Mouse (Mus musculus): ENCODE results near the gene Ccdc114.
"Not testable (repeated sequence)": the region's sequence is repeated elsewhere in the genome, so short reads cannot be mapped to it uniquely, and the experiment has no call there.

The Ccdc114 gene

GRCm38 (mm10) chr7:45923762-45924428 lies at the start of gene Ccdc114:
Gene Ccdc114 (plus strand): TSS chr7:45924072.
- no peak for DNase-seq (ENCODE audit: extremely low read depth, low read depth, low spot score)

DNA sequence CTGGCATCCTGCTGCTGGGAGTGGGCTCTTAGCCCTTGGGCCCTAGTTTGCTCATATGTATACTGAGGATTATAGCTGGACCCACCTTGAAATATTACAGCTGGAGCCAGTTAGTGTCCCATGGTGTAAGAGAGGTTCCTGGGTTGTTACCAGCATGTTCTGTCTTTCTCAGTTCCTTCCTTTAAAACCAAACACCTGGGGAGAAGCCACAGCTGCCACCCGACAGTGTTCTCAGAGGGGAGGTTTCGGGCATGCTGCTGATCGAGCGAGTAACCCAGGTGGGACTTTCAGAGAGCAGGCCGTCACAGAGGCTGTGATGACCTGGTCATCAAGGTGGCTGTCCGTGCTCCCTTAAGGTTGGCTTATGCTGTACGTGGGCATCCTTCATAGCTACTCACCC lies 47.0 kb upstream of the Ccdc114 start:
- DNase-seq (ENCODE audit: extremely low read depth, low read depth, low spot score): no peak

- DNase-seq (ENCODE audit: extremely low read depth, low read depth, low spot score): not testable (repeated sequence)
These were observed 45.6 kb upstream of the Ccdc114 start, which contains the start of gene Grin2d for GRCm38 (mm10) chr7:45878278-45878677. Gene Grin2d (minus strand): TSS chr7:45878378.

- no peak for DNase-seq (ENCODE audit: extremely low read depth, low read depth, low spot score)
These were observed 43.3 kb upstream of the Ccdc114 start for GRCm38 (mm10) chr7:45880531-45880930.

- no peak for DNase-seq (ENCODE audit: extremely low read depth, low read depth, low spot score)
These were observed 42.9 kb upstream of the Ccdc114 start for GRCm38 (mm10) chr7:45881011-45881410.

DNA sequence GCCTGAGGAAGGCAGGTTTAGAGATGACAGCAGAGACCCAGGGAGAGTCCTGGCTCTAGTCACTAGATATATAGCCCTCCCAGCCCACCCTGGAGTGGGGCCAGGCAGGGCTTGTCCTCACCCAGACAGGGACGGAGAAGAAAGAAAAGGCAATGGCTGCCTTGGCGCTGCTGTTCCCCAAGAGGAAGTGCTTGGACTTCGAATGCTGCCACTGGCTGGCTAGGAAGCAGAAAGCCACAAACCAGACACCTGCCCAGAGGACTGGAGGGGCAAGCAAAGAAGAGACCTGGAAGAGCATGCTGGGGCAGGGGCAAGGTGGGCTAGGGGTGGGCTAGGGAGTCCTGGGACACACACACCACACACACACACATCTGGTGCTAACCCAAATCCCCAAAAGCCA lies 36.6 kb upstream of the Ccdc114 start:
- DNase-seq (ENCODE audit: extremely low read depth, low read depth, low spot score): no peak

DNA sequence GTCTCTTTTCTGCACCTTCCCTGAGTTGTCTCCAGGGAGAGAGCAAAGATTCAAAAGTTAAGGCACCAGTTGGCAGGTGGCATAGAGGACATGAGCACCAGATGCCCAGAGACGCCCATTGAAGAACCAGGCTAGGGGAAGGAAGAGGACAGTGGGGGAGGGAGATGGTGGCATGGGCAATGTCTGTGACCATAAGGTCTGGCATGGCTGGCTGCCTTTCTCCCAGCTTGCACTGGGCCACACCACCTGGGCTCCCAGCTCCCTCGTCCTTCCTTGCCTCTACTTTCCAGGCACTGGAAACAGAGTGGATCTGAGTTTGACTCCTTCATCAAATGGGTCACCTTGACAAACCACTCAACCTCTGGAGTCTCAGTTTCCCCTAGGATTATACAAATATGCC lies 31.2 kb upstream of the Ccdc114 start:
- no peak for DNase-seq (ENCODE audit: extremely low read depth, low read depth, low spot score)

DNA sequence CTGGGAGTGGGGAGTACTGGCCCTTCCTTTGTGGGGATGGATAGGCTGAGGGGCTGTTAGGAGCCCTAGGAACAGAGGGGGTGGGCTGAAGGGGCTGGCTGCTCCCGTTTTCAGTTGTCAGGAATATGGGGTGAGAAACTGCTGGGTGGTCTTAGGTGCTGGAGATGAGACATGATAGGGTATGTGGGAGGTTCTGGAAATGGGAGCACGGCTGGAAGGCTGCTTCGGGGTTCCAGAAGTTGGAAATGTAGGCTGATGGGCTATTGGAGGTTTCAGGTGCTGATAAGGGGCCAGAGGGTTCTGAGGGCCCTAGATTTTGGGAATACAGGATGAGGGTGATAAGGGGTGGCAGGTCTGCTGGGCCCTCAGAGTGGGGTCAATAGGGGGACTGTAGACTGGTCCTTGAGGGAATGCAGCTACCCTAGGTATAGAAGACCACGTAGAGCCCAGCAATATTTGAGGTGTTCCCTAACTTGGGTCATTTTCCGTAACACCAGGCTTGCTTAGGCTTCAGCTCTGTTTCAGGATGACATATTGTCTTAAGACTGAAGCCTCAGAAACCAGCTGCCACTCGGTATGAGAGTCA lies 27.8 kb upstream of the Ccdc114 start:
- no peak for DNase-seq (ENCODE audit: extremely low read depth, low read depth, low spot score)

GRCm38 (mm10) chr7:45896517-45897257 lies 27.2 kb upstream of the Ccdc114 start, which contains the start of the genes Syngr4 and Tmem143:
Gene Syngr4 (minus strand): TSS chr7:45896714.
Gene Tmem143 (plus strand): TSS chr7:45896941.
- peak; percentile 80 for DNase-seq (ENCODE audit: extremely low read depth, low read depth, low spot score)

DNA sequence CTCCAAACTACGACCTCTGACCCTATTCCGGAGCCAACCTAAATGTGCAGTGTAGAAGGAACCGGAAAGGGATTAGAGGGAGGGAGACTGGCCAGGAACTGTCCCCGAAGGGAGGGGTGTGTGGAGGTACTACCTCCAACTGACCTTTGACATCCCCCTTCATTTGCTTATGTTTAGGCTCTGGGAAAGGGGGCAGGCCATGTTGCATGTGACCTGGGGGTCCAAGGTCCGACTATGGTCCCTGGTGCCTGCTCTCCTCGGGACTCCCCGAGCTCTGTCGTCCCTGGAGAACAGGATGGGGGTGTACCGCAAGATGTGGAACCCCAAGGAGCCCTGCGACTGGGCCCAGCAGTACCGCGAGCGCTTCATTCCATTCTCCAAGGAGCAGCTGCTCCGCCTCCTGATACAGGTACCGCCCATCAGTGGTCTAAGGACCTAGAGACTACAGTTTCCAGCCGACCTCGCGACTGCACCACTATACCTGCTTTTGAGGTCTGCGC lies 26.6 kb upstream of the Ccdc114 start:
- no peak for DNase-seq (ENCODE audit: extremely low read depth, low read depth, low spot score)

GRCm38 (mm10) chr7:45898125-45898524 lies 25.7 kb upstream of the Ccdc114 start:
- not testable (repeated sequence) for DNase-seq (ENCODE audit: extremely low read depth, low read depth, low spot score)

GRCm38 (mm10) chr7:45901562-45901961 lies 22.3 kb upstream of the Ccdc114 start:
- no peak for DNase-seq (ENCODE audit: extremely low read depth, low read depth, low spot score)

- no peak for DNase-seq (ENCODE audit: extremely low read depth, low read depth, low spot score)
These were observed 21.3 kb upstream of the Ccdc114 start for GRCm38 (mm10) chr7:45902481-45903002.

DNA sequence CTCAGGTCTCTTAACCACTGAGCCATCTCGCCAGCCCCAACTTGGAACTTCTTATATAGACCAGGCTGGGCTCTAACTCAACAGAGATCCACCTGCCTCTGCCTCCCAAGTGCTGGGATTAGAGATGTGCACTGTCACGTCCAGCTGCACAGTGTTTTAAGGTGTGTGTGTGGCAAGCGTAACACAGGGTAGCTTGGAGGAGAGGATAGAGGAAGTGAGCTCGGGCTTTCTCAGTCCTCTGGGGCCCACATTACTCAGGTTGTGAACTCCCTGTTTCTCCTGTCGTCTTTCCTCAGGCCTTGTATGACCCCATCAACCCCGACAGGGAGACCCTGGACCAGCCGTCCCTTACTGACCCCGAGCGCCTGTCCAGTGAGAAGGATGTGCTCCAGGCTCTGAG lies 17.2 kb upstream of the Ccdc114 start:
- no peak for DNase-seq (ENCODE audit: extremely low read depth, low read depth, low spot score)

- DNase-seq (ENCODE audit: extremely low read depth, low read depth, low spot score): no peak
These were observed 15.5 kb upstream of the Ccdc114 start for GRCm38 (mm10) chr7:45908384-45908783.

DNA sequence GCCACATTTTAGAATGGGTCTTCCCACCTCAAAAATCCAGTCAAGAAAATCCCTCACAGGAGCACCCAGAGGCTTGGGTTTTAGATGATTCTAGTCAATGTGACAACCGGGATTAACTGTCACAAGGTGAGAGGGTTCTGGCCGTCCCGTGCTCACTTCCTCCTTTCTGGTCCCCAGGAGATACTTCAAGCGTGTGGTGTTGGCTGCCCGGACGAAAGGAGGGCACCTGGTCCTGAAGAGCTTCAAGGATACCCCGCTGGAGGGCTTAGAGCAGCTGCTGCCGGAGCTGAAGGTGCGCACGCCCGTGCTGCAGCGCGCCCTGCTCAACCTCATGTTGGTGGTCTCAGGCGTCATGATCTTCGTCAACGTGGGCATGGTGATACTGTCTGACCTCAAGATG lies 14.7 kb upstream of the Ccdc114 start:
- no peak for DNase-seq (ENCODE audit: extremely low read depth, low read depth, low spot score)

GRCm38 (mm10) chr7:45914067-45914466 lies 9.8 kb upstream of the Ccdc114 start:
- no peak for DNase-seq (ENCODE audit: extremely low read depth, low read depth, low spot score)

- no peak for DNase-seq (ENCODE audit: extremely low read depth, low read depth, low spot score)
These were observed 8.9 kb upstream of the Ccdc114 start for GRCm38 (mm10) chr7:45915011-45915410.

DNA sequence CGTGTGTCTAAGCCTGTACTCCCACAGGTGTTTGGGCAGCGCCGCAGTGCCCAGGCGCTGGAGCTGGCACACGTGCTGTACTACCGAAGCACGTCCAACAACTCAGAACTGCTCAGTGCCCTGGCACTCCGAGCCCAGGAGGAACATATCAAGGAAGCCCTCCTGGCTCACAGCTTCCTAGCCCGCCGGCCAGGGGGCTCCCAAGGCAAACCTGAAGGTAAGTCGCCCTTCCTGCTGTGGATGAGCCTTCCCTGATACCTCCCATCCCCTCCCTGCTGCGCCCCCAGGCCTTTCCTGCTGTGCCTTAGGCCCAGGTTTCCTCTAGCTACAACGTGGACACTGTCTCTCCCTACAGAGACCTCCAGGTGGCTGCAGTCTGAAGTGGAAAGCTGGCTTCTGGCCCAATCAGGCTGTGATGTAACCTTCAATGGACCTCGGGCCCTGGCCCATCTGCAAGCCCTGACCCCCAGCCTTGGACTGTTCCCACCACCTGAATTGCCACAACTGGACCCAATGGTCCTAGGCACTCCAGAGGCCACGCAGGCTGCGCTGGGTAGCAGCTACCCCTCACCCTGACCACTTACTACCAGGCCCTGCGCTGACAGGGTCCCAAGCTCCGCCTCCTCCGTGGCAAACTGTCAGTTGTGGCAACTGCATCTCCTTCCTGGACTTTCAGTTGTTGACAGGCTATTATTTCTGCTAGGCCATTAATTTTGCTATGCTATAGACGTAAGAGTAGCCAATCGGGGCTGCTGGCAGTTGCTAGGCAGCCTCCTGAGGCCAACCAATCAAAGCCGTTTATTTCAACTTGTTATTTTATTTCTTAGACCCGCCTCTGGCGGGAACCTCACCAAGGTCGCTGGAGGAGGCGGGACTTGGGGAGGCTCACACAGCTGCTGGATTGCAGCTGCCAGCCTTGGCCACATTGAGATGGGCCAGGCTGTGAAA lies 7.5 kb upstream of the Ccdc114 start:
- no peak for DNase-seq (ENCODE audit: extremely low read depth, low read depth, low spot score)

GRCm38 (mm10) chr7:45917004-45917704 lies 6.7 kb upstream of the Ccdc114 start:
- DNase-seq (ENCODE audit: extremely low read depth, low read depth, low spot score): no peak
